In the genomic region with DNA sequence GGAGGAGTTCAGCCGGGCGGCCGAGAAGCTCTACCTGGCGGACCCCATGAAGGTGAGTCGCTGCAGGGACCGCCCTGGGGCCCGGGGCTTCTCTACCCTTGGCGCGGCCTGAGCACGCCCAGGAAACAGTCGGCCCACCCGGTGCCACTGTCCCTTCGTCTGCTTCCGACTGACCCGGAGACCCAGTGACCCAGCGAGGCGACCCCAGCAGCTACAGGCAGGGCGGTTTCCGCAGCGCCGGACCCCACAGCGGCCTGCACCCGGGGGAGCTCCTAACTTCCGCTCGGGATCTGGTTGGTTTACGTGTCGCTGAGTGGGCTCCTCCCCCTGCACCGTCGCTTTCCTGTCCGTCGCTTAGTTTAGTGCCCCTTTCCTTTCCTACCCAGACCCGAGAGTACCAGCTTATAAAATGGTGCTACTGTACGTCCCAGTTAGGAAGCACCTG, we compare ENCODE assay signal across 1 mouse cellular context.
TF ChIP-seq lines count a peak whose summit lies in the region.

No protein-coding gene starts in this region.

TF ChIP-seq in C2C12, 6 proteins besides CTCF, POLR2A, EP300 and RAD21 (continued from another document):
- TF ChIP-seq MYOD1 (IDR thresholded peaks at IDR 0.05; ENCODE audit: control insufficient read depth, insufficient read length, low read depth) = no peak
